18 mouse cellular contexts compared by ENCODE assay signal in the genomic region with DNA sequence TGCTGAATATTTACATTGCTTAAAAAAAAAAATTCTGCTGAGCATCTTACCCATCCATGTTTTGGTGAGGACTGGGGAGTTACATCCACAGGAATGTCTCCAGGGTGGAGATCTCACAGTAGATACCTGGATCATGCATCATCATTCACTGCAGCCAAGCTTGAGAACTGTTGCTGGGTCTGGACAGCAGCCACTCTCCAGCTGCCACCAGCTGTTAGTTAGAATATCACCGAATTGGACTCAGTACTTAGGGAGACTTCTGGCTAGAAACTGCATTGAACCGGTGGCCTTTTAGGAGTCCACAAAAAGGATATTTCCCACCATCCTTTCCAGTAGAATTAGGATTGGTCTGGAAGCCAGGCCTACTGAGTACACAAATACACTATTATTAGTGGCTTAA. TPM values are rescaled to one million over a fixed set of nuclear protein-coding genes. Genes with fewer than 3 reads are reported as not detected.
DNase-seq lines count a peak whose midpoint lies in the region; ATAC-seq and TF ChIP-seq lines count a peak whose summit lies in the region.
"Had no signal": no experiment of that assay in that cellular context is flagged by ENCODE, and none has a peak within 500 bp of the region (broad histone marks: within the 10 kb centered on the region; RNA-seq: fewer than 3 reads in every experiment).

No protein-coding gene starts in this region.

- no peak for TF ChIP-seq EP300 in heart, adult 2 months (IDR thresholded peaks at IDR 0.05; ENCODE audit: insufficient read depth, low read depth, low read length)

- no peaks in the 10 kb centered on the region for H3K79me2 ChIP-seq in heart, adult 2 months (replicated peaks; ENCODE audit: control insufficient read depth, insufficient read depth, low read length)

- TF ChIP-seq CTCF in heart, adult 2 months (IDR thresholded peaks at IDR 0.05) = no peak

- ATAC-seq in intestine, embryonic 16.5 days = no peak
- ATAC-seq: forebrain, embryonic 15.5 days; intestine, embryonic 15.5 days had no signal

- H3K4me3 ChIP-seq in heart, adult 2 months = no peak overlapping the region
- H3K4me3 ChIP-seq in intestine, embryonic 16.5 days (ENCODE audit: low read length) = no peak overlapping the region
- H3K4me3 ChIP-seq: forebrain, embryonic 15.5 days; hindbrain, embryonic 13.5 days; intestine, embryonic 15.5 days had no signal

- no peak for TF ChIP-seq POLR2A in heart, adult 2 months (IDR thresholded peaks at IDR 0.05; ENCODE audit: insufficient read depth, low read depth, low read length)

- no peak overlapping the region for H3K27ac ChIP-seq in heart, adult 2 months
- no peak overlapping the region for H3K27ac ChIP-seq in intestine, embryonic 16.5 days (ENCODE audit: low read length)
- H3K27ac ChIP-seq: forebrain, embryonic 15.5 days; hindbrain, embryonic 13.5 days; intestine, embryonic 15.5 days had no signal

- H3K4me1 ChIP-seq in heart, adult 2 months (ENCODE audit: control insufficient read depth, insufficient read depth, low read length) = peaks cover 1% of the 10 kb centered on the region; the same call in 1 of the 2 replicates
- H3K4me1 ChIP-seq in intestine, embryonic 16.5 days (ENCODE audit: control insufficient read depth, insufficient read depth, low read length) = peaks cover 4% of the 10 kb centered on the region; the same call in 1 of the 2 replicates
- H3K4me1 ChIP-seq: forebrain, embryonic 15.5 days; intestine, embryonic 15.5 days had no signal

- intact Hi-C loops in heart, adult 2 months (cut with DNase I) = no loop called here
- intact Hi-C loops in heart, postnatal 25 days (cut with DNase I) = loop anchor here (5.0 kb wide), 1 partner anchor 229 kb away; no protein-coding TSS in a partner anchor
- intact Hi-C loops in heart, postnatal 10 days (cut with DNase I) = loop anchor here (2.0 to 10.0 kb wide), 3 partner anchors 229 to 579 kb away; no protein-coding TSS in a partner anchor
- intact Hi-C loops in heart, postnatal 36 days (cut with DNase I) = loop anchor here (5.0 kb wide), 2 partner anchors 559 to 579 kb away; no protein-coding TSS in a partner anchor

- 50% methylated on average over 2 of the region's 2 CpGs for WGBS in heart, adult 2 months
- 43% methylated on average over 2 of the region's 2 CpGs for WGBS in intestine, embryonic 16.5 days

- H3K27me3 ChIP-seq in heart, adult 2 months (ENCODE audit: control insufficient read depth, insufficient read depth, low read length) = no peaks in the 10 kb centered on the region
- no peaks in the 10 kb centered on the region for H3K27me3 ChIP-seq in intestine, embryonic 16.5 days (replicated peaks; ENCODE audit: control insufficient read depth, insufficient read depth, low read length)
- H3K27me3 ChIP-seq: forebrain, embryonic 15.5 days; hindbrain, embryonic 13.5 days; intestine, embryonic 15.5 days had no signal

- no peaks in the 10 kb centered on the region for H3K36me3 ChIP-seq in heart, adult 2 months (ENCODE audit: control insufficient read depth, insufficient read depth, low read length)
- no peaks in the 10 kb centered on the region for H3K36me3 ChIP-seq in intestine, embryonic 16.5 days (ENCODE audit: control insufficient read depth, insufficient read depth, low read length)
- H3K36me3 ChIP-seq: intestine, embryonic 15.5 days had no signal

- DNase-seq in heart, adult 2 months = peak; percentile 44 to 45
- no peak for DNase-seq in heart, postnatal 25 days (ENCODE audit: low spot score)
- DNase-seq in lung, postnatal 10 days = peak; percentile 48
- no peak for DNase-seq in lung, adult 18-20 months
- peak; percentile 64 to 70 for DNase-seq in heart, postnatal 10 days
- peak; percentile 21 to 36 for DNase-seq in heart, postnatal 36 days
- DNase-seq: adrenal gland, adult 2 months; adrenal gland, postnatal 25 days; cerebellum, adult 18-20 months; cerebellum, postnatal 10 days; kidney, adult 2 months had no signal

- H3K9ac ChIP-seq in heart, adult 2 months (ENCODE audit: low read depth, low read length) = no peak overlapping the region
- no peak overlapping the region for H3K9ac ChIP-seq in intestine, embryonic 16.5 days (ENCODE audit: low read depth, low read length)
- H3K9ac ChIP-seq: forebrain, embryonic 15.5 days; hindbrain, embryonic 13.5 days; intestine, embryonic 15.5 days had no signal

- H3K4me2 ChIP-seq in intestine, embryonic 16.5 days (ENCODE audit: low read depth, low read length) = no peak overlapping the region
- H3K4me2 ChIP-seq: forebrain, embryonic 15.5 days; hindbrain, embryonic 13.5 days; intestine, embryonic 15.5 days had no signal

- H3K9me3 ChIP-seq in intestine, embryonic 16.5 days (ENCODE audit: control insufficient read depth, low read length) = no peaks in the 10 kb centered on the region
- H3K9me3 ChIP-seq: forebrain, embryonic 15.5 days; hindbrain, embryonic 13.5 days; intestine, embryonic 15.5 days had no signal

RNA-seq across cellular contexts. Expression of a gene that starts 5.0 kb away (rescaled TPM):
- total RNA-seq in heart, adult 2 months (2021) = 1 to 10 TPM; 1.6 to 3.4 TPM
- 0.49 and 1.5 TPM in 2 replicates for polyA plus RNA-seq in heart, adult 2 months (2012; rRNA removed)
- 1 to 10 TPM; 2.7 to 3.3 TPM for total RNA-seq in heart, postnatal 25 days (2021)
- total RNA-seq in heart, postnatal 10 days (2021) = 1 to 10 TPM; 1.3 to 2.4 TPM
- total RNA-seq in heart, postnatal 36 days (2021) = 1 to 10 TPM; 2.4 to 3.0 TPM
- 1.6 and 2.1 TPM in 2 replicates for polyA plus RNA-seq in intestine, embryonic 16.5 days (2015; fragmentation: Nextera tagmentation; extraction: Ambion mirVana)

RNA-seq across cellular contexts. Expression of a gene that starts 14.6 kb away (rescaled TPM):
- total RNA-seq in heart, adult 2 months (2021) = under 1 TPM; 0.20 to 0.52 TPM
- 0.08 and 0.12 TPM in 2 replicates for polyA plus RNA-seq in heart, adult 2 months (2012; rRNA removed)
- total RNA-seq in heart, postnatal 25 days (2021) = under 1 TPM; 0.48 to 0.52 TPM
- under 1 TPM; 0.14 to 0.27 TPM for total RNA-seq in heart, postnatal 10 days (2021)
- total RNA-seq in heart, postnatal 36 days (2021) = under 1 TPM; 0.16 to 0.33 TPM
- 0.95 and 1.3 TPM in 2 replicates for polyA plus RNA-seq in intestine, embryonic 16.5 days (2015; fragmentation: Nextera tagmentation; extraction: Ambion mirVana)
- polyA plus RNA-seq: adrenal gland, adult 2 months had no signal

RNA-seq across cellular contexts. Expression of a gene that starts 25.0 kb away (rescaled TPM):
- total RNA-seq in heart, adult 2 months (2021) = 1 to 10 TPM; 1.8 to 2.8 TPM
- 2.6 and 4.1 TPM in 2 replicates for polyA plus RNA-seq in heart, adult 2 months (2012; rRNA removed)
- total RNA-seq in heart, postnatal 25 days (2021) = 1 to 10 TPM; 2.5 to 2.6 TPM
- total RNA-seq in heart, postnatal 10 days (2021) = 1 to 10 TPM; 4.3 to 4.5 TPM
- 1 to 10 TPM; 2.9 to 3.1 TPM for total RNA-seq in heart, postnatal 36 days (2021)
- polyA plus RNA-seq in intestine, embryonic 16.5 days (2015; fragmentation: Nextera tagmentation; extraction: Ambion mirVana) = 6.1 and 7.6 TPM in 2 replicates

RNA-seq across cellular contexts. Expression of a gene that starts 27.0 kb away (rescaled TPM):
- 1 to 10 TPM; 1.4 to 3.2 TPM for total RNA-seq in heart, adult 2 months (2021)
- polyA plus RNA-seq in heart, adult 2 months (2012; rRNA removed) = 1.2 and 1.7 TPM in 2 replicates
- 1 to 10 TPM in 1 of 2 experiments, under 1 TPM in 1; 0.88 to 1.9 TPM for total RNA-seq in heart, postnatal 25 days (2021)
- total RNA-seq in heart, postnatal 10 days (2021) = 1 to 10 TPM; 1.5 to 1.9 TPM
- total RNA-seq in heart, postnatal 36 days (2021) = 1 to 10 TPM; 1.1 to 1.8 TPM
- 2.8 and 2.9 TPM in 2 replicates for polyA plus RNA-seq in intestine, embryonic 16.5 days (2015; fragmentation: Nextera tagmentation; extraction: Ambion mirVana)

RNA-seq across cellular contexts. Expression of a gene that starts 40.4 kb away (rescaled TPM):
- total RNA-seq in heart, adult 2 months (2021) = not detected
- polyA plus RNA-seq in heart, adult 2 months (2012; rRNA removed) = not detected in 2 replicates
- total RNA-seq in heart, postnatal 25 days (2021) = not detected
- total RNA-seq in heart, postnatal 10 days (2021) = not detected
- total RNA-seq in heart, postnatal 36 days (2021) = not detected
- polyA plus RNA-seq in intestine, embryonic 16.5 days (2015; fragmentation: Nextera tagmentation; extraction: Ambion mirVana) = 0.11 and 0.39 TPM in 2 replicates
- total RNA-seq: adrenal gland, postnatal 25 days; hematopoietic stem cell, adult 5-6 weeks had no signal
- polyA plus RNA-seq: embryonic facial prominence, embryonic 11.5 days; heart, embryonic 14.5 days had no signal

Comparison
In these comparisons a context has a peak if more than half of its experiments do, and no peak if none do; other contexts are left out.
1. DNase-seq: peak in heart, adult 2 months (2 of 2), lung, postnatal 10 days (single experiment), heart, postnatal 10 days (2 of 2) and heart, postnatal 36 days (2 of 2); none in heart, postnatal 25 days (single experiment) and lung, adult 18-20 months (0 of 2).